Mouse (Mus musculus) embryonic facial prominence, embryonic 11.5 days (tissue): ENCODE measurements around the gene Dap3. TPM values are rescaled to one million over a fixed set of nuclear protein-coding genes. Genes with fewer than 3 reads are reported as not detected.
A peak's percentile ranks its signal among the peaks of the same experiment; 100 is the strongest.

Experiments
- ATAC-seq: fragments of 200-750 bp; cut with Nextera tagmentation; replicated peaks from 2 replicates; pipeline ENCODE4 v1.8.0; 2017; ENCODE audit warnings: low read depth; ENCODE audit not compliant: insufficient number of reproducible peaks, low FRiP score, low TSS enrichment
- DNase-seq: peaks from one replicate; pipeline ENCODE4 v3.0.0-alpha.2; 2015; ENCODE audit warnings: low spot score
- H3K27ac ChIP-seq: fragments of 300-500 bp; sonication (generic); replicated peaks from 2 replicates; pipeline ENCODE4 v1.5.1; 2014; ENCODE audit warnings: mild to moderate bottlenecking, low read depth, low read length, control low read depth
- H3K27me3 ChIP-seq: fragments of 300-500 bp; sonication (generic); 2 replicates; pipeline ENCODE4 v1.6.1; 2014; ENCODE audit warnings: mild to moderate bottlenecking, low read length, moderate library complexity, mixed read lengths; ENCODE audit not compliant: control insufficient read depth, insufficient read depth
- H3K36me3 ChIP-seq: fragments of 300-500 bp; sonication (generic); replicated peaks from 2 replicates; pipeline ENCODE4 v1.6.1; 2014; ENCODE audit warnings: low read depth, mild to moderate bottlenecking, low read length, moderate library complexity, mixed read lengths; ENCODE audit not compliant: control insufficient read depth, insufficient read depth
- H3K4me1 ChIP-seq: fragments of 300-500 bp; sonication (generic); 2 replicates; pipeline ENCODE4 v1.6.1; 2014; ENCODE audit warnings: low read length, mixed read lengths; ENCODE audit not compliant: control insufficient read depth, insufficient read depth
- H3K4me2 ChIP-seq: fragments of 300-500 bp; sonication (generic); 2 replicates; pipeline ENCODE4 v1.6.1; 2014; ENCODE audit warnings: low read depth, mild to moderate bottlenecking, control low read depth, low read length, moderate library complexity
- H3K4me3 ChIP-seq: fragments of 300-500 bp; sonication (generic); 2 replicates; pipeline ENCODE4 v1.5.1; 2014; ENCODE audit warnings: low read depth, low read length, control low read depth
- H3K9ac ChIP-seq: fragments of 300-500 bp; sonication (generic); replicated peaks from 2 replicates; pipeline ENCODE4 v1.6.1; 2014; ENCODE audit warnings: mild to moderate bottlenecking, control low read depth, low read length
- H3K9me3 ChIP-seq: fragments of 300-500 bp; sonication (generic); replicated peaks from 2 replicates; pipeline ENCODE4 v1.6.1; 2016; ENCODE audit warnings: mild to moderate bottlenecking, low read length, inconsistent platforms, mixed read lengths; ENCODE audit not compliant: control insufficient read depth
- WGBS: fragments of 180-500 bp; shearing (Covaris S2); extraction: QIAGEN DNeasy Blood & Tissue Kit; methylation state at CpG from one replicate; pipeline ENCODE4 v1.1.7; 2014; 5-methylcytosine and 5-hydroxymethylcytosine counted together
- polyA plus RNA-seq: library from polyadenylated mRNA; unstranded; fragments of >200 nt; fragmentation: Nextera tagmentation; extraction: Ambion mirVana; gene quantifications from 2 replicates; pipeline ENCODE4 v1.2.1, GENCODE M21; 2014

Gene Dap3
- polyA plus RNA-seq, 1 experiment from 2014 or later: 173 TPM

DNA sequence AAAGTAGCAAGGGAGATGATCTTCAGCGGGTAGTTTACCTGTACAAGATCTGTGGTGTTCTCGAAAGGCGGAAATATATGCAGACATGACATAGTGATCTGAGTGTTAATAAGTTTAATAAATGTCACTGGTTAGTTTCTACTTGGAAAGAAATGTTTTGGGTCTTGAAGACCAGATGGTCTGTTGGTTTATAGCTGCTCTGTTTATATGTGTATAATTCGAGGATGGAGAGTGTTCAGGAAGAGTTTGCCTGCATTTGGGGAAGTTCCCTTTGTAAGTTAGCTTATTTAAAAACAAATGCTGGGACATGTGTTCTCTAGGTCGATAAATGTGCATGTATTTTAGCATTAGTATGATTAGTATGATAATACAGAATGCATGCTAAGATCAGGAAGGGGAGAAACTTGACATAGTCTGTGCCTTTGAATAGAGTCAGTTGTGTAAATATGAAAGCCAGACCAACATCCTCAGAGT, 383 bp upstream of the Dap3 start:
- Histone ChIP-seq H3K27me3 (no peaks in the 10 kb centered on the region), H3K9ac (peak overlapping the region; percentile 95), H3K4me1 (no peaks in the 10 kb centered on the region), H3K27ac (peak overlapping the region; percentile 99), H3K4me2 (peak overlapping the region; percentile 59), H3K36me3 (no peaks in the 10 kb centered on the region), H3K9me3 (no peaks in the 10 kb centered on the region), H3K4me3 (peak overlapping the region; percentile 88)
- WGBS: 3% methylated on average over 5 of the region's 5 CpGs
- ATAC-seq (no peak), DNase-seq (no peak)

DNA sequence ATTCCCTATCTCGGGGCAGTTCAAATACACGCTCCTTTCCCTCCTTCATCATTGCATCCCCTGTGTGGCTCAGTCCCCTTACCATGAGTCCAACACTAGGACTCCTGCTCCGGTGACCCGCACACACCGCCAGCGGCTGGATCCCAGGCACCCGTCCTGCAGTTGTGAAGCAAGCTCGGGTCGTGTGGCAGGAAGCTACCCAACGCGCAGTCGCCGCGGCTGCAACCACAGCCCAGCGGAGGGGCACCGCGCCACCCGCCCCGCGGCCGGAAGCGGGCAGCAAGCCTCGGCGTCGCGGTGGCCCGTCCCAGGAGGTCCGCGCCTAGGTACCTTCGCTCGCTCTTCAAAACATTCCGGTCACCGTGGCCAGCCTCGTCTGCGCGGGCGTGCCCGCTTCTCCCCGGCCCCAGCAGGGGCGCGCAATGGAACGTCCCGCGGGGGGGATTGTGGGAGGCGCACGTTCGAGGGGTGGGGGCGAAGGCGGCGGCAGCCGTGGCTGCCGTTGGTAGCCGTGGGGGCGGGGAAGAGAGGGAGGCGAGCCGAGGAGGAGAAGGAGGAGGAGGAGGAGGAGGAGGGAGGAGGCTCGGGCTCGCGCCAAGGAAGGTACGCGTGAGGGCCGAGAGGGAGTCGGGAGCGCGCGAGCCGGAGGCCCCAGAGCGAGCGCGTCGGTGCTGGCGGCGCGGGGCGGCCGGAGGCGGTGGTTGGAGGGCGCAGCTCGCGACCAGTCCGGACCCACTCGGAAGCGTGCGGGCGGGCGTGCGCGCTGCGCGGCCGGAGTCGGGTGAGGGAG, 1.0 kb downstream of the Dap3 start:
- Histone ChIP-seq H3K4me3 (peak overlapping the region; percentile 88), H3K27me3 (no peaks in the 10 kb centered on the region), H3K9me3 (no peaks in the 10 kb centered on the region), H3K9ac (peak overlapping the region; percentile 95), H3K4me1 (no peaks in the 10 kb centered on the region), H3K4me2 (peak overlapping the region; percentile 34), H3K36me3 (no peaks in the 10 kb centered on the region), H3K27ac (peak overlapping the region; percentile 99)
- DNase-seq (peak; percentile 94), ATAC-seq (peak; percentile 92)
- 0% methylated on average over 52 of the region's 92 CpGs for whole genome bisulfite sequencing

DNA sequence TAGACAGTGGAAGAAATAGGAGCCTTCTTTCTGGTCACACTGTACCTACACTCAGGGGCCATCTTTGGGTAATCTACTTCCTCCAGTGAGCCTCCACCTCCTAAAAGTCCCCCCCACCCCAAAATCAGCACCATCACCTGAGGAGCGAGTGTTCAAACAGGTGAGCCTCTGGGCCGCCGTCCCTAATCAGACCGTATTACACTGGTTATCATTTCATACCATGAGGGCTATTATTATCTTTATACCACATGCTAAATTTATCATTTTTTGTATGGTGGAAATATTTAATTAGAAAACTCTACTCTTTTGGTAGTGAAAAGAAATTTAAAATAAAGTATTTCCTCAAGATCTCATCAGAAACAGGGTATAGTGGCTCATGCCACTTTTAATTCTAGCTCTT, 6.9 kb downstream of the Dap3 start:
- no peak for ATAC-seq

DNA sequence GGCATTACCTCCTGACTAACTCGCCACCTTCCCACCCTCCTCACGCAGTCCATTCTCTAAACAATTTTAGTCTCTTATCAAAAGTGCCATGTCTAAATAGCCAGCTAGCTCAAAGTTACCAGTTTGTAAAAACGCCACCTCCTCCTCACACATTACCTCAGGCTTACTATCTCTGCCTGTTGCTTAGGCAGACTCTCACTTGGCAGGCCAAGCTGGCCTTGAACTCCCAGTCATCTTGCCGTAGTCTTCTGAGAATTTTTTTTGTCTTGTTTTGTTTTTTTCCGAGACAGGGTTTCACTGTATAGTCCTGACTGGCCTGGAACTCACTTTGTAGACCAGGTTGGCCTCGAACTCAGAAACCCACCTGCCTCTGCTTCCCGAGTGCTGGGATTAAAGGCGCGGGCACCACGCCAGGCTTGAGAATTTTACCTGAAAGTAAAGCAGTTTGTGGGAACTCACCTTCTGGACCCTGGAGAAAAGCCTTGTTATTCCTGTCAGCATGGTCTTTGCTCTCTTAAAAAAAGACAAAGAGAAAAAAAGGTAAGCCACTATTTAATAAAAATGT, 8.6 kb downstream of the Dap3 start:
- DNase-seq (no peak), ATAC-seq (no peak)
- Histone ChIP-seq H3K4me1 (no peaks in the 10 kb centered on the region), H3K27me3 (no peaks in the 10 kb centered on the region), H3K9me3 (no peaks in the 10 kb centered on the region), H3K4me3 (no peak overlapping the region), H3K27ac (no peak overlapping the region), H3K9ac (no peak overlapping the region), H3K4me2 (no peak overlapping the region), H3K36me3 (no peaks in the 10 kb centered on the region)
- WGBS: 92% methylated on average over 10 of the region's 10 CpGs

More for the DNA sequence above, 6.9 kb downstream of the Dap3 start:
- Histone ChIP-seq H3K27me3 (no peaks in the 10 kb centered on the region), H3K4me3 (no peak overlapping the region), H3K9ac (no peak overlapping the region), H3K36me3 (no peaks in the 10 kb centered on the region), H3K27ac (no peak overlapping the region), H3K4me1 (no peaks in the 10 kb centered on the region), H3K9me3 (no peaks in the 10 kb centered on the region), H3K4me2 (no peak overlapping the region)
- no peak for DNase-seq
- WGBS: 97% methylated on average over 4 of the region's 4 CpGs

DNA sequence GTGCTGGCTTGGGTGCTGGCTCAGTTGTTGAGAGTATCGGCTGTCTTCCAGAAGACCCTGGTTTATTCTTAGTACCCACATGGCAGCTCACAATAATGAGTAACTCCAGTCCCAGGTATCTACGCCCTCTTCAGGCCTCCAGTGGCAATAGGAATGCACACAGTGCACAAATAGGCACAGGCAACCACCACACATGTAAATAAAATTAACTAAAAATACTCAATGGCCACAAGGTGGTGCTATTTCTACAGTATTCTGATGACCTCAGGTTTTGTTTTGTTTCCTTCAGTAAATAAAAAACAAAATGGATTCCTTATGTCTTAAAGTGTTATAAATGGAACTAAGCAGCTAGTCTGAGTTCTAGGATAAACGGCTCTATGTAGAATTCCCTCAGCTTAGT, 11.2 kb downstream of the Dap3 start:
- H3K4me2 ChIP-seq: no peak overlapping the region
- H3K4me1 ChIP-seq: no peaks in the 10 kb centered on the region
- DNase-seq (peak; percentile 84), ATAC-seq (no peak)
- no peaks in the 10 kb centered on the region; the same call in 1 of the 2 replicates for H3K36me3 ChIP-seq
- H3K4me3 ChIP-seq: no peak overlapping the region
- WGBS: 77% methylated on average over 3 of the region's 3 CpGs
- no peaks in the 10 kb centered on the region for H3K27me3 ChIP-seq
- H3K27ac ChIP-seq: no peak overlapping the region
- no peak overlapping the region for H3K9ac ChIP-seq
- H3K9me3 ChIP-seq: no peaks in the 10 kb centered on the region

DNA sequence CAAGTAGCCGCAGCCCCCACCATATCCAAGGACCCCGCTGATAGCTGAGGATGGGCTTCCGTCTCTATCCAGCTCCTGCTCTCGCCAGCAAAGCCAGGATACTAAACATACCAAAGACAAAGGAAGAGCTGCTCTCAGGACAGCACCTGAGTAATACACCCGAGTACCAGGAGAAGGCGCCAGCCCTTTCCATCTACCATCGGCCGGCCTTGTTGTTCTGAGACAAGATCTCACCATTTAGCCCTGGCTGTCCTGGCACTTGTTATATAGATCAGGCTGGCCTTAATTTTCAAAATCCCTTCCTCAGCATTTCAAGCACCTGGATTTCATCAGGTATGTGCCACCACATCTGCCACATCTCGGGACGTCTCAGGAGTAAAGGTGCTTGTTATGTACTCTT, 11.9 kb downstream of the Dap3 start:
- no peaks in the 10 kb centered on the region; the same call in 1 of the 2 replicates for H3K36me3 ChIP-seq

DNA sequence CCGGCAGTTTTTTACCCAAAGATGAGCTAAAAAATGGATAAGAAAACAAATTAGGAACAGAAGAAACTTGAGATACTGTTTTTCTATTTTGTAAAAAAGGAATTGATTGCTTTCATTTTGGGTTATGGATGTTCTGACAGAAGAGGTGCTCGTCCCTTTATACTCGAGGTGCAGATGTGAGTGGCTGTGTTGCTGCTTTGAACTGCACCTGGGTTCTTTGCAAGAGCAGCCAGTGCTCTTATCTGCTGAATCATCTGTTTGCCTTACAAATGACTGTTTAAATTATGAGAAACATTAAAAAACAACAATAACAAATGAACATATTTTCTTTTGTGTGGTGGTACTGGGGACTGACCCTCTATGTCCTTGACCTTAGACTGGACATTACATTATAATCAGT, 21.5 kb downstream of the Dap3 start:
- 96% methylated on average over 3 of the region's 3 CpGs for WGBS
- no peaks in the 10 kb centered on the region for H3K4me1 ChIP-seq
- no peak overlapping the region for H3K4me2 ChIP-seq
- H3K9me3 ChIP-seq: no peaks in the 10 kb centered on the region
- ATAC-seq (no peak), DNase-seq (no peak)
- no peak overlapping the region for H3K27ac ChIP-seq
- no peak overlapping the region for H3K4me3 ChIP-seq
- H3K27me3 ChIP-seq: no peaks in the 10 kb centered on the region
- H3K36me3 ChIP-seq: peaks cover 14% of the 10 kb centered on the region
- H3K9ac ChIP-seq: no peak overlapping the region

More for the DNA sequence above, 11.9 kb downstream of the Dap3 start:
- H3K4me3 ChIP-seq: no peak overlapping the region
- H3K4me2 ChIP-seq: no peak overlapping the region
- no peaks in the 10 kb centered on the region for H3K4me1 ChIP-seq
- no peak for ATAC-seq
- no peak overlapping the region for H3K9ac ChIP-seq
- no peaks in the 10 kb centered on the region for H3K9me3 ChIP-seq
- H3K27ac ChIP-seq: no peak overlapping the region
- DNase-seq: no peak
- no peaks in the 10 kb centered on the region for H3K27me3 ChIP-seq
- 92% methylated on average over 10 of the region's 10 CpGs for WGBS

DNA sequence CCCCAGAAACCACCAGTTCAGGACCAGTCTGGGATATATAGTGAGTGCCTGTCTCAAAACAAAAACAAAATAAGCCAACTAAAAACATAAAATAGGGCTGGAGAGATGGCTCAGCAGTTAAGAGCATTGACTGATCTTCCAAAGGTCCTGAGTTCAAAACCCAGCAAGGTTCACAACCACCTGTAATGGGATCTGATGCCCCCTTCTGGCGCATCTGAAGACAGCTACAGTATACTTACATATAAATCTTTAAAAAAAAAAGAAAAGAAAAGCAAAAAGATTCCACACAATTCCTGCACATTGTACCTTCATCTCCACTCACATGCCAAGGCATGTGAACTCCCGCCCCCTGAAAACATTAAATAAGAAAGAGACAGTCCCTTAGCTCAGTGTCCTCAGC, 25.3 kb downstream of the Dap3 start:
- no peak overlapping the region for H3K9ac ChIP-seq
- H3K4me3 ChIP-seq: no peak overlapping the region
- no peak overlapping the region for H3K27ac ChIP-seq
- no peak for DNase-seq
- 82% methylated on average over 2 of the region's 2 CpGs for WGBS
- peaks cover 16% of the 10 kb centered on the region for H3K36me3 ChIP-seq
- no peaks in the 10 kb centered on the region for H3K27me3 ChIP-seq
- ATAC-seq: no peak
- H3K9me3 ChIP-seq: no peaks in the 10 kb centered on the region
- no peak overlapping the region for H3K4me2 ChIP-seq
- H3K4me1 ChIP-seq: no peaks in the 10 kb centered on the region
